Mouse (Mus musculus) urinary bladder, postnatal 10 days (tissue): ENCODE results near the gene Tax1bp3.
A peak's percentile ranks its signal among the peaks of the same experiment; 100 is the strongest.

Experiments used
- DNase-seq: peaks from one replicate; pipeline ENCODE4 v3.0.0; 2022; ENCODE audit warnings: low spot score

Tax1bp3 gene

DNA sequence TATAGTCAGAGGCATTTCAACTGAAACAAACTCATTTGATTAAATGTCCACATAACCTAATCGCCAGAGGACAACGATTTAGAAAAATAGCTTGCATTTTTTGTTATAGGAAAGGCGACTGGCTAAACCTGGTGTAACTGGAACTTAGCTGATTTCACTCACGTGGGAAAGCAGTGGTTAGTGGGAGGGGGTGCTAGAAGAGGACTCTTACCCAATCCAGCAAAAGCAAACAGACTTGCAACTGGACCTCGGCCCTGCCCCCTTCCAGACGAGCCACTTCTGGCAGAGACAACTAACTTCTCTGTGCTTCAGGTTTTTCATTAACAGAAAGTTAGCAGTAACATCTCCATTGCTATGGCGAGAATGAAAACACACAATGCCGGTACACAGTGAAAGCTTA, 1.3 kb upstream of the Tax1bp3 start:
- no peak for DNase-seq

DNA sequence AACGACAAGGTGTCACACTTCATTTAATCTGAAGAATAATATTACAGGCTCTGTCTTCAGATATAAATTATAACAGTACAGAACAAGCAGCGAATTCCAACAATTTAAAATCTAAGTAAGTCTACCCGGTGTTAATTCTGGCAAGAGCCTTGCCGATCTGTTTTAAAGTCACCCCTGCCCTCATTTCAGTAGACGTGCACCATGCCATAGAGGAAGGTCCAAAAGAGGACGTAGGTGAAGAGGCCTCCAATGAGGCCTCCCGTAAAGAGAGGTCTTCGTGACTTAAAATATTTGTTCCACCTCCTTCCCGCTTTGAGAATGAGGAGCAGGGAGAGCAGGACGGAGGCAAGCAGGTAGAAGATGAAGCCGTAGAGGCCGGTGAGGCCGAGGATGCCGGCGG, 697 bp upstream of the Tax1bp3 start:
- no peak for DNase-seq

DNA sequence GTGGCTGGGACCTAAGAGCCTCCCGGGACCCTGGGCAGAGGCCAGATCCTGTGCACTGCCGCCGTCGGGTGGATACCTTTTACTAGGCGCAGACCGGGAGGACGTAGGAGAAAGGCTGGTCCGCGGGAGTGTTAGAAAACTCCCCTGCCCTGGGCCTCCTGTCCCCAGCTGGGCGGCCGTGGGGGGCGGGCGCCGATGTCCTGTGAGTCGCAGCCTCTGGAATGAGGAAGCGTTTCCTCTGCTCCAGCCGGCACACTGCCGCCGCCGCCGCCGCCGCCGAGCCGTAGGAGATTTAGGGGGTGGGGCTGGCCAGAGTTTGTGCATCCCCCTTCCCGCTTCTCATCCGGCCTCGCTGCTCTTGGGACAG, 609 bp downstream of the Tax1bp3 start:
- peak; percentile 53 for DNase-seq

DNA sequence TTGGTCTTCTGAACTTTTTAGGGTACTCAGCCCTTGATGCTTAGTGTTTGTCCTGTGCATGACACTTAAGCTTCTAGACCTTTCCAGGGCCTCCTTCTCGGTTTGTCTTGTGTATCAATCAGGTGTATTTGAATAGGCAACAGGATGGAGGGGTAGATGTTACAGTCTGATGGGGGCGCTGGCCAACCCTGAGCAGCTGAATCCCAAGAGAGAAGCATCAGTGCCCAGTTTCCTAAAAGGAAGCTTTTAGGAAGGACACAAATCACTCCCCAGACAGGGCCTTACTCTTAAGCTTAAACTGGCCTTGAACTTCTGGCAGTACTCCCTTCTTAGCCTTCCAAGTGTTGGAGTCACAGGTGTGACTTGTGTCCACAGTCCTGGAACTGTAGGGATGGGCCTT, 1.0 kb downstream of the Tax1bp3 start:
- no peak for DNase-seq

DNA sequence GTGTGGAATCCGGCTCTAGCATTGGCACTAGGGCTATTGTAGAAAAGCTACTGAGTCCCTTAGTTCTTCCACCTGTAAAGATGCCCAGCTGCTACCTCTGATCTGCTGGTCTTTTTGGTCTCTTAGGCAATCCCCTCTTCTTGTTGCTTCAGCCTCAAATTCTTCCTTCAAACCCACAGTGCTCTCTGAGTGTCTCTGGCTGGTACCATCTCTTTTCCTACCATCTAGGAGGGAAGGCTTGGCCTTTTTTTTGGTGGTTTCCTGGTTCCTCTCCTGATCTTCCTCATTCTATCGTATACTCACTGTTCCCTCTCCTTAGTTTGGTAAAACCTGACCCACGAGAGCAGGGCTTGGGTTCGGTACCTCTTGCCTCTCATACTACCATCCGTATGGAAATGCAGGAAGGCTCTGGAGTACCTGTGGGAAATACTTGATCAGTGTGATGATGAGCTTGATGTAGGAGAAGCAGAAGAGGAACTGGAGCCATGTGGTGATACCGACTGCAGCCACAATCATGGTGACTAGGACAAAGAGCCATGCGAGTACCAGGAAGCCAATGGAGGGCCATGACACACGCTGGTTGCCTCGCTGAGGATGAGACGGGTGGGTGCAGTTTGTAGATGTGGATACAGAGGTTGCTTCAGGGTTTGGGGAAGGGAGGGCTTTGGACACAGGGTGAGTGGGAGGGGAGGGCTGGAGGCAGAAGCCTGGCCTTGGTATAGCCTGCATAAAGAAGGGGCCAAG, 9.2 kb downstream of the Tax1bp3 start:
- DNase-seq: no peak

DNA sequence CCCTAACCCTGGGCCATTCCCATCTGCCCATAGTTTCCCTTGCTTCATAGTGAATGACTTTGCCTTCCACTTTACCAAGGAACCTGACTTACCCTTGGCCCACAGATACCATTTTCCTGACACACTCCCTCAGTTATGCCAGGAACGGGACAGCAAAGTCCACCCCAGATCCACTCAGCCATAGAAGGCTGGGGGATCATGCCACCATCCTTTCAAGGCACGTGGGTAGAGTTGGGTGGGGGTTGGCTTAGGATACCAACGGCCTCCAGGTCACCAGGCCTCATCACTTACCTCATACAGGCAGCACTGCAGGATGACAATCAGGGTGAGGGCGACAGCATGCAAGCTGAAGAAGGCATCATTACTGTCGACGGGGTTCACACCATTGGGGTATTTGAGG, 10.3 kb downstream of the Tax1bp3 start:
- DNase-seq: no peak

DNA sequence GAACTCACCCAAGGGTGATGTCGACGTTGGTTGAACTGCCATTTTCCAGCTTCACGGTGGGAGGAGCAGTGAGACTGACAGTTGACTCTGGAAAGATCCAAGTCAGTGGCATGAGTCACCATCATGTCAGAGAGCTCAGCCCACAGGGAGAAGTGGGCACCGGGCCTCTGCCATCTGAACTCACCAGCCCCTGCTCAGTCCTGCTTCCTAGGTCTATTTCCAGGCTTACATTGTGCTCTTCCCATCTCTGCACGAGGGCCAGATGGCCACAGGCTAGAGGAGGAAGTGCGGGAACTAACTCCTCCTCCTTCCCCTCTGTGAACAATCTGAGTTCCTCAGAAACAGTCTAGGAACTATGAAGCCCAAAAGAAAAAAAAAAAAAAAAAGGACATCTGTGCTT, 16.2 kb downstream of the Tax1bp3 start:
- no peak for DNase-seq

DNA sequence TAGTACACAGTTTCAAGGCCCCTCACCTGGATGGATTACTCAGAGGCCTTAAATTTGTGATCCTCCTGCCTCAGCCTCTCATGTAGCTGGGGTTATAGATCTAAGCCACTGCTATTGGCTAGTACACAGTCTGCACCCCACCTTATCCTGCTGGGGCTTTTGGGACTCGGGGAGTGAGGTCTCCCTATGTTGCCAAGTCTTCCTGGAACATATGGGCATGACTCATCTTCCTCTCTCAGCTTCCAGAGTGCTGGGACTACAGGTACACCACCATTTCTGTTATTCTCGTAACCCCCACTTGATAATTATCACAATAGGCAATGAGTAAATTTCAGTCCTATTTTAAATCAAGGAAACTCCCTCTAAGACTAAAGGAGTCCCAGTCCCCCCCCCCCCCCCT, 17.6 kb downstream of the Tax1bp3 start:
- no peak for DNase-seq

DNA sequence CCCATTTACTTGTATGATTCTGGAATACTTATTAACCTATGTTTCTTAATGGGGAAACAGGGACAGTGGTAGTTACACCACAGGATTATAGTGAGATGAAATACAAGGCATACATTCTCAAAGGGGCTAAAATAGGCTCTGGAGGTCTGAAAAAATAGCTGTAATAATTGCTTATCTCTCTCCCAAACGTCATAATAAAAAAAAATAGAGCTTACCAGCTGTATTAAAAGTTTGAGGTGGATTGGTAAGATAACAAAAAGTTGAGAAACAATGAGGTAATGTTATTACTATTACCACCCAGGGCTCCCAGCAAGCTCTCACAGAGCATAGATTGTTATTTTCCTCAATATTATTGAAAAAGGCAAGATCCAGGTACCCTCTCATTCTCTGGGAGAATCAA, 21.3 kb downstream of the Tax1bp3 start:
- no peak for DNase-seq

DNA sequence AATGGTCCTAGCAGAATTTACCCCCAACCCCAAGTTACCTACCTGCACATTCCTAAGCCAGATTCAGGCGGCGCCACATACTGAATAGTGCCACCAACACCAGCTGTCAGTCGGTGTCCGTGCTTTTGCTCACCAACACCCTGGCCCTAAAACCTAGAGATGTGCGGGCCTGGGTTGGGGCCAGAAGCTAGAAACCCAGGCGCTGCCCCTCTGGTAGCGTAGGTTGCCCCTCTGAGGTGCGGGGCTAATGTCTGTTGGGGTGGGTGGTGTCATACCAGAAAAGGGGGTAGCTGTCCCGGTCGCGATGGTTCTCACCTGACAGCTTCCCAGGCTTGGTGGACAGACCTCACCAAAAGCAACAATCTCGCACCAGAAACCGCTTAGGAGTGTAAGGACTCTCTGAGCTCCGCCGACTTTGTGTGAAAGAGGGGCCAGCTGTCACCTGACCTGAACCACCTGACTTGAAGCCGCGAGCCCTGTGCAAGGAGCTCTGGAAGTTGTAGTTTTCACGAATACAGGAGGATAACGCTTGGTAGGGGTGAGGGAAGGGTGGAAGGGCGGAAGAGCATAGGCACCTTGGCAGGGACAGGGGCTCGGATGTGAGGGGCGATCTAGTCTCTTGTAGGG, 21.8 kb downstream of the Tax1bp3 start, which contains the start of gene Ctns:
Gene Ctns, minus strand, starts transcription at position 440 of the 627 bp plus-strand sequence.
- DNase-seq: peak; percentile 41

DNA sequence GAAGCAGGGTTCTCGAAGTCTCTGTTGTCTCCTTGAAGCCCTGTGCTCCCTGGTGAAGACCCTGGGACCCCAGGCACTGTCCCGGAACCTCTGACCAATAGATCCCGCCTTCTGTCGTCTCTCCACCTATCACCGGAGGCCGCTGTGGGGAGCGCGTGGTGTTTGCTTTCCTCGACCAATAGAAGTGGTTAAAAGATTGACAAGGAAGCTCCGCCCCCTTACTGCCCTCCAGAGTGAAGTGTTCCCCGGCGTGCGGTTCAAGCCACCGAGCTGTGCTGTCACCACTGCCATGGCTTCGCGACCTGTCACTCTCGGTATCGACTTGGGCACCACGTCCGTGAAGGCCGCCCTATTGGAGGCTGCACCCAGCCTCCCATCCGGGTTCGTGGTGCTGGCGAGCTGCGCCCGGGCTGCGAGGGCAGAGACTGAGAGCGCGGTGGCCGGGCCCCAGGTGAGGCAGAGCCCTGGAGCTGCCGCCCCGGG, 22.4 kb downstream of the Tax1bp3 start, which contains the start of gene Shpk:
Gene Shpk, plus strand, starts transcription at position 231 of the 483 bp plus-strand sequence.
- peak; percentile 76 for DNase-seq

DNA sequence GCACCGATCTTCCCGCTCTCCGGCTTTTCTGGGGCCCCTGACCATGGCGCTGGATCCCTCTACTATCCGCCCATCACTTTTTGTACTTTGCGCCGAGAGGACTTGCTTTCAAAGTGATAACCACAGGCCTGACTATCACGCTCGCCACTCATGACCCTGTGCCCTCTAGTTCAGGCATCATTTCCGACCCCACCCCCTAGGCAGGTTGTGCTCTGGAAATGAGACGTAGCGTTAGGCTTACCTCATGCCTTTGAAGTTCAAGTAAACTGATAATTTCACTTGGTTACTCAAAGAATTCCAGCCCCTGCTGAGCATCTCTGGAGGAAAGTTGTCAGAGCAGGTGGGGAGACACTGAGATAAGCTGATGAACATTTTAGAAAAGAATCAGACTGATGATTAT, 23.0 kb downstream of the Tax1bp3 start:
- DNase-seq: no peak

DNA sequence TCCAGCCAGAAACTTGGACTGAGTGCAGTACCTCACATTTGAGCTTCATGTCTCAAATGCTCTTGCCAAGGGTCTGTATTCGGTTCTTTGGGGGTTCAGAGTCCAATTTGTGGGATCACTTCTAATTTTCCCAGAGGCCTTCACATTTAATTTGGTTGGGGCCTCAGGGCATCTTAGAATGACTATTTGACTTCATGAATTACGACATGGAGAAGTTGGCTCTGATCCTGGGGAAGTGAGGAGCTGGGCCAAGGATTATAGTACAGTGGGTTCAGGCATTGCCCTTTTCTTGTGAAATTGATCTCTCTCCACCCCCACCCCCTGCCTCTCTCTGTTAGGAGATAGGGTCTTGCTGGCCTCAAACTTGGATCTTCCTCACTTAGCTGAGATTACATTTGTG, 24.1 kb downstream of the Tax1bp3 start:
- no peak for DNase-seq

DNA sequence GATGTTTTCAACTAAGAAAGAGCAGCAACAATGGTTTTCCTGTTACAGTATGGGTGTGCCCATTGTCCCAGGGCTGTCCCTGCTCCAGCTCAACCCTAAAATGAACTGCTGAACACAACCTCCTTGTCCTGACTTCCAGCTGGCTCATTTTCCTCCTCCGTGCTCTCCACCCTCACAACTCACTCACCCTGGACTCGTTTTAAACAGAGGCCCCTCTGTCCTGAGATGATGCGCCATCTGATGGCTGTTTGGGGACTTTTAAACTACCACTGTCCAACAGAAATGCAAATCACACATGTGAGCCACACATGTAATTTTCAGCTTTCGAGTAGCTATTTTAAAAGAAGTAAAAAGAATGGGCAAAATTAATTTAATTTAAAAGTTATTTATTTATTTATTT, 24.7 kb downstream of the Tax1bp3 start:
- DNase-seq: no peak

DNA sequence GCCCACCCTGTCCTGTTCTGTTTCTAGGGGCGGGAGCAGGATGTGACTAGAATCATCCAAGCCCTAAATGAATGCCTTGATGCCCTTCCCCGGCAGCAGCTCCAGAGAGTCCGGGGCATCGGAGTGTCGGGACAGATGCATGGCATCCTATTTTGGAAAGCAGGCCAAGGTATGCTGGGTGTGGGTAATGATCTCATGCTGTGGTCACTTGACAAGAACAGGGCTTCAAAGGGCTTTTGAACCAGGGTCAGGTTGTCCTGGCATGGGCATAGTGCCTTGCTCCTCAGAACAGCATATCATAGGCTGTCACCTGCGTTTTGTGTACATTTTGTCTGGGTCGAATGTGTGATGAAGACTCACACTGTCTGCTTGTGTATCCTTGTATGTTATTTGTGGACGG, 27.0 kb downstream of the Tax1bp3 start:
- no peak for DNase-seq

DNA sequence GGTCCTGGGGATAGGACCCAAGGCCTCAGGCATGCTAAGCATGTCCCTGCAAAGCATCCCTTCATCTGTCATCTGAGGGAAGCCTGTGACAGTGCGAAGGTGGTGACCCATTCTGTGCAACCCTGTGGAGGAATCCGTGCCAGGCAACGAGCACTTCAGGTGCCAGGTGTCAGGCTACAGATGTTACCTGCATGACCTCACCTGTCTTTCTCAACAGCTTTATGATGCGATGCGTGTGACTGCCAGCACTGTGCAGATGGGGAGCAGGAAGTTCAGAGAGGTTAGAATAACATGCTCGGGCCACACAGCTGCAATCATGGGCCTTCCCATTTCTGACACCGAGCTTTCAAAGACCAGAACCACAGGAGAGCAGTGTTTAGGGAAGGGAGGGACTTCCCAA, 28.3 kb downstream of the Tax1bp3 start:
- DNase-seq: no peak

DNA sequence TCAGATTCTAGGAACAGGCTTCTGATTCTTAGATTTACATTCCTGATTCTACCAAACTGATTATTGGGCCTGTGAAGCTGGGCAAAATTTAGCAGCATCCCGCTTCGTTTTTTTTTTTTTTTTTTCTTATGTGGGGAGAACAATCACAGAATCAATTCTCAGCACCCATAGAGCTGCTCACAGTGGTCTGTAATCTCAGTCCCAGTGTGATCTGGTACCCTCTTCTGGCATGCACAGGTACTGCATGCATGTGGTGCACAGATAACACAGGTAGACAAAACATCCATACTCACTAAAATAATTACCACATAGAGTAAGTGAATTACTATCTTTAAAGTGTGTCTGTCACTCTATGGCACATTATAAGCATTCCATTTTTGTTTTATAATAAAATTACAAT, 30.7 kb downstream of the Tax1bp3 start:
- no peak for DNase-seq

DNA sequence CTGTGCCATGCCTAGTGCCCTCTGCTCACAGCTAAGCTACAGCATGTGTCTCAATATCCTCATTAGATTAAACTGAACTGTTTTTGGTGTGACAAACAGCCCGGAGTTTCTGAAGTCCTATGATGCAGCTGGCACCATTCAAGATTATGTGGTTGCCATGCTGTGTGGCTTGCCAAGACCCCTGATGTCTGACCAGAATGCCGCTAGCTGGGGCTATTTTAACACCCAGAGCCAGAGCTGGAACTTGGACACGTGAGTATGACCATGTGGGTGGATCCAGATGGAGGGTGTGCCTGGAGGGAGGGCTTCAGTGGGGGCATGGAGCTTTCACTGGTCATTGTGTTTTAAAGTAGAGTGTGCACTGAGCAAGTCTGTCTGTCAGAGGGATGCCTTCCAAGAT, 37.1 kb downstream of the Tax1bp3 start:
- DNase-seq: no peak

DNA sequence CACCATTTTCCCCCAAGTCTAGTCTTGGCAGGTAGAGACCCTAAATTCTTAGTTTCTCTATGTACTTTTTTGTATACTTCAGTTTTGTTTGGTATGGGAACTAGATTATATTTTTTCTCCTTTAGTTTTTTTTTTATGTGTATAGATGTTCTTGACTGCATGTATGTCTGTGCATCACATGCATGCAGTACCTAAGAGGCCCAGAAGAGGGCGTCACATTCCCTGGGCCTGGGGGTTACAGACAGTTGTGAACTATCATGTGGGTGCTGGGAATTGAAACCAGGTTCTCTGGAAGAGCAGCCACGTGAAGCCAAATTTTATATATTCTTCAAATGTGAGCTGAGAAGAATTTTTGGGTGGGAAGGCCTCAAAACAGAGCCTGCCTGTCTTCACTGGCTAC, 42.8 kb downstream of the Tax1bp3 start:
- no peak for DNase-seq

DNA sequence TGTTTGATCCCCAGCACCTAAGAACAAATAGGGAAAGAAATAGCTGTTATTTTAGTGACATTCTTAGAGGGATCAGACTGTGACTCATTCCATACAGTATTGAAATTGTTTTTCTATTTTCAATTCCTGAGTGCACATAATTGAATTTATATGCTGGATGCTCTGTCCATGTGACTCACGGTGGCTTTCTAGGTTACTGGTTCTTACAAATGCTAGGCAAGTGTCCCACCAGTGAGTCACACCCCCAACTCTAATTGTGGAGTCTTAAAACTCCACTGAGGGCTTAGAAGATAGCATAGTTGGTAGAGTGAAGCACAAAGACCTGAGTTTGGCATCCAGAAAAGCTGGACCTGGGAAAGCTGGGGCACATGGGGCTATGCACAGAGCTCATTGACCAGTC, 43.8 kb downstream of the Tax1bp3 start:
- DNase-seq: no peak

DNA sequence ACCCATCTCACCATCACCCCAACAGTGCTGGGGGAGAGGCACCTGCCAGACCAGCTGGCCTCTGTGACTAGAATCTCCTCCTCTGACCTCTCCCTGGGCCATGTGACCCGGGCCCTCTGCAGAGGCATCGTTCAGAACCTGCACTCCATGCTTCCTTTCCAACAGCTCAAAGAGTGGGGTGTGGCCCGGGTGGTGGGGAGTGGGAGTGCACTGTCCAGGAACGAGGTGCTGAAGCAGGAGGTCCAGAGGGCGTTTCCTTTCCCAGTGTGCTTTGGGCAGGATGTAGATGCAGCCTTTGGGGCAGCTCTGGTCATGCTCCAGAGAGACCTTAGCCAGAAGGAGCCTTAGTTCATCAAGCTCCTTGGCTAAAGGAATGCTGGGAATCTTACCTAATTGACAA, 46.0 kb downstream of the Tax1bp3 start:
- no peak for DNase-seq

DNA sequence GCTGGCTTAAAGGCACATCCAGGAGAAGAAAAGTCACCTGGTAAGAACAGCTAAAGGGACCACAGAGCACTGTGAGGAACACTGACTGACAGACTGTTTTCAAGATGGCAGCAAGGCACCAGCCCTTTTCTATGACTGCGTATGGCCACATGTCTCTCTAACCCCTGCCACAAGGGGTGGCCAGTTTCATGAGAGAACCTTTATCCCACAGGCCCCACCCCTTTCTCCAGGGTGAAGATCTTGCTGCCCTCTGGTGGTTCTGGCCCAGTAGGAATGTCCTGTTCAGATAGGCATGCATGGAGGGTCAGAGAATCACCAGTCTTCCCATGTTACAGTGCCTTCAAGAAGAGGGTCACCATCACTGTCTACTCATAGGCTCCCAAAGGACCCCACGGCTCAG, 47.1 kb downstream of the Tax1bp3 start:
- no peak for DNase-seq

DNA sequence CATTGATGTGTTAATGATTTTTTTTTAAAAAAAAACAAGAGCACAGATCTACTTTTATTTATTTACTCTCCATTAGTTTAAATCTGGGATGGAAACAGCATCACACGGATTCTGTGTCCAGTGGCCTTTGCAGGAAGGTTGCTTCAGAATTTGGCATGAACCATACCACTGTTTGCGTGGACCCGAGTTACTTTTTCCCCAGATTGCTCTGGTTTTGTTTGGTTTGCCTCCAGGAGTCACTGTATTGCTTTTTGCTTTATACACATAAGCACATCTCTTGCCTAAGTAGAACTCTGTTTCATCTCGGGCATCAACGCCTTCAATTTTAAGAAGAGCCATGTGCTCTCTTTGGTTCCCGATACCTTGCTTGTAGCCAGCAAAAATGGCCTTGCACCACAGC, 49.0 kb downstream of the Tax1bp3 start:
- no peak for DNase-seq

DNA sequence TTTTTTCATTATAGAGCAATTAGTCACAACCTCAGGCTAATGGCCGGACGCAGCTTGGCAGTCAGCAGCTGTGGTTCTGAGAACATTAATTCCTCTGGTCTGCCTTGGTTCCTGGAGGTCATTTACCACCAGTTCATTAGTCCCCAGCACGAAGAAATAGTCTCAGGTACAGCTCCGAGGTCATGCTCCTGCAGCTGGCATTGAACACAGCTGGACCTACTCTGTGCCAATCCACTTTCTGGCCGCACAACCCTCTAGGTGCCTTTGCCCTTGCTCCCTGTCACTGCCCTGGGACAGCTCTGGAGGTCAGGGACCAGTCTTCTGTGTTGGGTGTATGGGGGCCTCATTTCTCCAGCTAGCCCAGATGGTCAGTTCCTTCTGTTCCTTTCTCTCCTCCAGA, 52.0 kb downstream of the Tax1bp3 start:
- DNase-seq: no peak
